Mouse (Mus musculus) Patski (cell line): ENCODE results near the gene Cyp2d22. TPM values are rescaled to one million over a fixed set of nuclear protein-coding genes. Genes with fewer than 3 reads are reported as not detected.

Source experiments
- ATAC-seq: fragments of 100-300 bp; one replicate; pipeline ENCODE4 v1.8.0; 2021
- CTCF ChIA-PET: fragments of 350-600 bp; sonication (Branson Sonifier 250); formaldehyde crosslinking; loops from one replicate; lab custom pipeline; 2022; ENCODE audit warnings: inconsistent platforms; lab: Charles Lee
- POLR2A ChIA-PET: fragments of 350-600 bp; sonication (Branson Sonifier 250); formaldehyde crosslinking; loops from one replicate; lab custom pipeline; 2022; ENCODE audit warnings: antibody characterized with exemption, inconsistent platforms; lab: Charles Lee
- DNase-seq: peaks from one replicate; pipeline ENCODE4 v3.0.0-alpha.2; 2011; ENCODE audit warnings: low read depth, low spot score
- H3K27me3 ChIP-seq: fragments of 371-371 bp; one replicate; pipeline ENCODE4 v1.5.1; 2021
- CTCF ChIP-seq: fragments of 100-300 bp; IDR thresholded peaks from one replicate; pipeline ENCODE4 v1.5.1; 2021
- in situ Hi-C: fragments of 300-500 bp; cut with MboI; formaldehyde crosslinking; loops from 3 replicates; pipeline ENCODE4 v1.11.1; 2018; ENCODE audit warnings: low pct_unique_long_range_greater_than_20kb, mixed read lengths
- polyA plus RNA-seq: library from polyadenylated mRNA; unstranded; gene quantifications from one replicate; pipeline ENCODE4 v1.2.3, GENCODE M21; 2021

The Cyp2d22 gene
- polyA plus RNA-seq, 1 experiment from 2014 or later = 6.9 TPM

GRCm38 (mm10) chr15:82358431-82359260 is 21.4 kb downstream of the Cyp2d22 start:
- DNase-seq = no peak
- ChIA-PET CTCF (interaction anchor here (1.1 kb wide), 1 partner anchor 11 kb away, joined by 3 read pairs; no protein-coding TSS in a partner anchor), POLR2A (interaction anchor here (0.6 kb wide), 1 partner anchor 629 kb away, joined by 3 read pairs; the partner anchor contains the start of gene Tcf20)
- in situ Hi-C loops = no loop called here
- TF ChIP-seq CTCF = no peak
- no peaks in the 10 kb centered on the region for H3K27me3 ChIP-seq
- no peak for ATAC-seq

GRCm38 (mm10) chr15:82354126-82354945 is 25.7 kb downstream of the Cyp2d22 start, which contains the start of gene Ndufa6:
Ndufa6 (minus strand) TSS chr15:82354322.
- ChIA-PET CTCF (interaction anchor here (2.4 kb wide), 1 partner anchor 16 kb away, joined by 5 read pairs; the partner anchor contains the start of genes Naga, Pheta2 and Smdt1), POLR2A (interaction anchor here (1.0 kb wide), 1 partner anchor 9 kb away, joined by 3 read pairs; no protein-coding TSS in a partner anchor)
- ATAC-seq (peak; percentile 97), DNase-seq (peak; percentile 96)
- no peak for TF ChIP-seq CTCF
- H3K27me3 ChIP-seq = no peaks in the 10 kb centered on the region
- in situ Hi-C loops = no loop called here

GRCm38 (mm10) chr15:82353745-82354113 is 26.3 kb downstream of the Cyp2d22 start:
- no peak for TF ChIP-seq CTCF
- H3K27me3 ChIP-seq = no peaks in the 10 kb centered on the region
- DNase-seq (no peak), ATAC-seq (peak; percentile 3)
- ChIA-PET CTCF (interaction anchor here (2.4 kb wide), 1 partner anchor 15 kb away, joined by 5 read pairs; the partner anchor contains the start of genes Naga, Pheta2 and Smdt1), POLR2A (interaction anchor here (1.0 kb wide), 1 partner anchor 9 kb away, joined by 3 read pairs; no protein-coding TSS in a partner anchor)
- in situ Hi-C loops = no loop called here

DNA sequence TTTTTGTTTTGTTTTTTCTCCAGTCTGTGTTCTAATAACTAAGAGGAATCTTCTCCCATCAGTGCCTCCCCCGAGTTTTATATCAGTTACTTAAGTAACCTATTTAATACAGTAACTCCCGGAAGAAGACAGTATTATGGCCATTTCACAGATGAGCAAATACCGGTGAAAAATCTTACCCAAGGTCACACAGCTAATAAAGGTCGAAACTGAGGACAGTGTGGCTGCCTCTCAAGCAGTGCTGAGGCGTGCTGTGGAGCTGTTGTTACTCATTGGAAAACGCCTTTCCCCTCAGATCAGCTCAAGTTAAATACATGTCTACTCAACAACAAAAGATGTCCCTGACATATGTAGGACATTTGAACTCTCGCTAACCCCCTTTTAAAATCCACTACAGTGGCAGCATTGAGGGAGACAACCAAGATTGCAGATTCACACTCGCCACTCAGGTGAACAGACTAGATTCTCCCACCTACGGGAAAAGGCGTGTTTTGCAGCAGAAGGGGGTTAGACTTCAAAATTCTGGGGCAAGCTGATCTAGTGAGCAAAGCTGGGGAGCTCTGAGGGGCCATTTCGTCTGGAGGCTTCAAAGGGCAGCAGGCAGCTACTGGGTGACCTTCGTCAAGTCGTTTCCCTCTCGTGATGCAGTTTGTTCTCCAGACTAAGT is 26.8 kb downstream of the Cyp2d22 start:
- no peak for ATAC-seq
- ChIA-PET CTCF (interaction anchor here (2.4 kb wide), 1 partner anchor 14 kb away, joined by 5 read pairs; the partner anchor contains the start of genes Naga, Pheta2 and Smdt1), POLR2A (interaction anchor here (1.0 kb wide), 1 partner anchor 8 kb away, joined by 3 read pairs; no protein-coding TSS in a partner anchor)
- in situ Hi-C loops = no loop called here
- TF ChIP-seq CTCF = no peak
- DNase-seq = no peak
- no peaks in the 10 kb centered on the region for H3K27me3 ChIP-seq

DNA sequence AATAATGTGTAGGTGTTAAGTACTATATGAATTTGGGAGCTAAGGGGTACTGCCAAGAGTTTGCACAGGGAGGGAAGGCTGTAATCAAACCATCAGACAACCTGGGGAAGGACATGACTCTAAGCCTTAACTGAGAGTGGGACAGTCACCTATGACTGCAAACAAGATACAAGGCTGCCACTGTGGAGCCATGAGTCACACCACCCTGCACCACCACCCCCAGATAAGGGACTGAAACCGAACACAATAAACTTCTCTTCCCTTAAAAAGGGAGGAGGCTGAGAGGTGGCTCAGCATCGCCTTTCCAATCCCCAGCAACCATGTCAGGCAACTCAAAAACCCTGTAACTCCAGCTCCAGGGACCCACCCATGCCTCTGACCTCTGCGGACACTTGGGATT is 28.6 kb downstream of the Cyp2d22 start:
- no peak for TF ChIP-seq CTCF
- in situ Hi-C loops = no loop called here
- no peak for DNase-seq
- no peaks in the 10 kb centered on the region for H3K27me3 ChIP-seq
- ChIA-PET CTCF (no interaction called here), POLR2A (no interaction called here)
- ATAC-seq = no peak

GRCm38 (mm10) chr15:82350349-82350748 is 29.7 kb downstream of the Cyp2d22 start:
- ATAC-seq = no peak
- no peaks in the 10 kb centered on the region for H3K27me3 ChIP-seq
- in situ Hi-C loops = no loop called here
- TF ChIP-seq CTCF = no peak
- ChIA-PET POLR2A (no interaction called here), CTCF (no interaction called here)
- DNase-seq = no peak

- no peak for TF ChIP-seq CTCF
- CTCF ChIA-PET = no interaction called here
- ATAC-seq = no peak
Observed at GRCm38 (mm10) chr15:82348999-82349341, 31.1 kb downstream of the Cyp2d22 start.

GRCm38 (mm10) chr15:82348258-82348998 is 31.6 kb downstream of the Cyp2d22 start:
- DNase-seq = no peak
- ChIA-PET CTCF (no interaction called here), POLR2A (no interaction called here)
- no peak for ATAC-seq
- in situ Hi-C loops = no loop called here
- H3K27me3 ChIP-seq = no peaks in the 10 kb centered on the region
- no peak for TF ChIP-seq CTCF

More at GRCm38 (mm10) chr15:82348999-82349341, 31.1 kb downstream of the Cyp2d22 start:
- H3K27me3 ChIP-seq = no peaks in the 10 kb centered on the region
- in situ Hi-C loops = no loop called here
- DNase-seq = no peak
- POLR2A ChIA-PET = no interaction called here

DNA sequence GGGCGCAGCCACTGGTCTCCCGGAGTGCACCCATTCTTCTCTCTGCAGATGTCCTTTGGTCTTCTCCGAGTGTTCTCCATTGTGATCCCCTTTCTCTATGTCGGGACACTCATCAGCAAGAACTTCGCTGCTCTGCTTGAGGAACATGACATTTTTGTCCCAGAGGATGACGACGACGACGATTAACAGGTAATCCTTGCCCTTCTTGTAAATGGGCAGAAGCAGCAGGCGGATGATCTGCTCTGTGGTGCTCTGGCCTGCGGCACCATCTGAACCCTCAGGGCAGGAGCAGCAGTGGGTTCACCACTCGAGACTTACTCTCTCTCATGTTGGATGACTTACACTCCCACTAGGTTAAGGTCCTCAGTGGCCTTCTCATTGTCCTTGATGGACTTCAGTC is 32.2 kb downstream of the Cyp2d22 start:
- no peak for ATAC-seq
- ChIA-PET CTCF (no interaction called here), POLR2A (interaction anchor here (1.2 kb wide), 1 partner anchor 12 kb away, joined by 3 read pairs; no protein-coding TSS in a partner anchor)
- TF ChIP-seq CTCF = no peak
- DNase-seq = no peak
- no peaks in the 10 kb centered on the region for H3K27me3 ChIP-seq
- in situ Hi-C loops = no loop called here
